In genomic region chrX:11525326-11525725, GRCm38 (mm10) we compare ENCODE assay signal across 18 mouse cellular contexts.
DNase-seq lines count a peak whose midpoint lies in the region; ATAC-seq and TF ChIP-seq lines count a peak whose summit lies in the region.
"Had no signal": no experiment of that assay in that cellular context is flagged by ENCODE, and none has a peak within 500 bp of the region (broad histone marks: within the 10 kb centered on the region; RNA-seq: fewer than 3 reads in every experiment).

No protein-coding gene starts in this region.

- no peak overlapping the region for H3K4me3 ChIP-seq in embryonic facial prominence, embryonic 14.5 days (ENCODE audit: low read depth, low read length)
- H3K4me3 ChIP-seq in embryonic facial prominence, embryonic 10.5 days = no peak overlapping the region
- H3K4me3 ChIP-seq in kidney, embryonic 15.5 days (replicated peaks) = no peak overlapping the region
- H3K4me3 ChIP-seq in limb, embryonic 14.5 days (replicated peaks; ENCODE audit: low read length) = no peak overlapping the region
- H3K4me3 ChIP-seq in limb, embryonic 10.5 days = no peak overlapping the region
- no peak overlapping the region for H3K4me3 ChIP-seq in neural tube, embryonic 15.5 days (replicated peaks)
- H3K4me3 ChIP-seq: forebrain, embryonic 13.5 days; midbrain, embryonic 10.5 days; stomach, embryonic 15.5 days had no signal

- TF ChIP-seq POLR2A in limb, embryonic 14.5 days (IDR thresholded peaks at IDR 0.05; ENCODE audit: borderline replicate concordance, extremely low read depth, insufficient read depth, insufficient read length) = no peak

- H3K27me3 ChIP-seq in embryonic facial prominence, embryonic 14.5 days (replicated peaks; ENCODE audit: control insufficient read depth, insufficient read depth, low read length) = no peaks in the 10 kb centered on the region; the same call in 1 of the 2 replicates
- H3K27me3 ChIP-seq in embryonic facial prominence, embryonic 10.5 days (replicated peaks; ENCODE audit: low read depth, poor library complexity, severe bottlenecking) = peaks cover 95% of the 10 kb centered on the region
- H3K27me3 ChIP-seq in kidney, embryonic 15.5 days = peaks cover 32% of the 10 kb centered on the region; the same call in 1 of the 2 replicates
- no peaks in the 10 kb centered on the region for H3K27me3 ChIP-seq in limb, embryonic 14.5 days (ENCODE audit: control insufficient read depth, insufficient read depth, low read length)
- H3K27me3 ChIP-seq in limb, embryonic 10.5 days (ENCODE audit: low read depth, poor library complexity, severe bottlenecking) = peaks cover 98% of the 10 kb centered on the region
- 0 out of 2 replicates have a peak, but pooled peaks cover 2% of the 10 kb centered on the region for H3K27me3 ChIP-seq in neural tube, embryonic 15.5 days (replicated peaks)
- H3K27me3 ChIP-seq: stomach, embryonic 15.5 days had no signal

- no peak overlapping the region for H3K27ac ChIP-seq in embryonic facial prominence, embryonic 14.5 days (replicated peaks; ENCODE audit: low read depth, low read length)
- no peak overlapping the region for H3K27ac ChIP-seq in embryonic facial prominence, embryonic 10.5 days (replicated peaks)
- H3K27ac ChIP-seq in kidney, embryonic 15.5 days = peak overlapping the region; percentile 71
- no peak overlapping the region for H3K27ac ChIP-seq in limb, embryonic 14.5 days (replicated peaks; ENCODE audit: low read depth, low read length)
- H3K27ac ChIP-seq in limb, embryonic 10.5 days = no peak overlapping the region
- H3K27ac ChIP-seq in neural tube, embryonic 15.5 days (replicated peaks) = no peak overlapping the region
- H3K27ac ChIP-seq: forebrain, embryonic 13.5 days; midbrain, embryonic 10.5 days; stomach, embryonic 15.5 days had no signal

- H3K36me3 ChIP-seq in embryonic facial prominence, embryonic 14.5 days (ENCODE audit: control insufficient read depth, insufficient read depth, low read length) = no peaks in the 10 kb centered on the region
- no peaks in the 10 kb centered on the region for H3K36me3 ChIP-seq in embryonic facial prominence, embryonic 10.5 days (replicated peaks)
- H3K36me3 ChIP-seq in kidney, embryonic 15.5 days = no peaks in the 10 kb centered on the region
- H3K36me3 ChIP-seq in limb, embryonic 14.5 days (ENCODE audit: control insufficient read depth, insufficient read depth, low read length) = no peaks in the 10 kb centered on the region
- H3K36me3 ChIP-seq in limb, embryonic 10.5 days = no peaks in the 10 kb centered on the region
- no peaks in the 10 kb centered on the region for H3K36me3 ChIP-seq in neural tube, embryonic 15.5 days
- H3K36me3 ChIP-seq: midbrain, embryonic 10.5 days; stomach, embryonic 15.5 days had no signal

- no peak for ATAC-seq in embryonic facial prominence, embryonic 14.5 days (ENCODE audit: low read depth)
- ATAC-seq in kidney, embryonic 15.5 days (replicated peaks; ENCODE audit: low FRiP score) = no peak
- ATAC-seq in limb, embryonic 14.5 days (ENCODE audit: low FRiP score, low read depth) = no peak
- ATAC-seq in neural tube, embryonic 15.5 days (ENCODE audit: low FRiP score) = no peak
- ATAC-seq in erythroid progenitor cell, adult 5-6 weeks (replicated peaks; ENCODE audit: low FRiP score, poor library complexity, severe bottlenecking) = no peak
- ATAC-seq: CD4-positive, CD25-positive, alpha-beta regulatory T cell, adult 4 months; forebrain, embryonic 13.5 days had no signal

- no peak overlapping the region for H3K9ac ChIP-seq in embryonic facial prominence, embryonic 14.5 days (ENCODE audit: low read depth, low read length)
- no peak overlapping the region for H3K9ac ChIP-seq in kidney, embryonic 15.5 days
- no peak overlapping the region for H3K9ac ChIP-seq in limb, embryonic 14.5 days (ENCODE audit: low read depth, low read length, severe bottlenecking)
- no peak overlapping the region for H3K9ac ChIP-seq in neural tube, embryonic 15.5 days (replicated peaks)
- H3K9ac ChIP-seq: forebrain, embryonic 13.5 days; stomach, embryonic 15.5 days had no signal

- DNase-seq in embryonic facial prominence, embryonic 14.5 days (ENCODE audit: low spot score) = peak; percentile 4
- no peak for DNase-seq in embryonic facial prominence, embryonic 10.5 days (ENCODE audit: low spot score)
- no peak for DNase-seq in kidney, postnatal 36 days
- DNase-seq in limb, embryonic 14.5 days (ENCODE audit: low spot score) = peak; percentile 14
- no peak for DNase-seq in limb, embryonic 10.5 days (ENCODE audit: low spot score)
- DNase-seq: adrenal gland, adult 2 months; embryo, embryonic 11 days; heart, adult 18-20 months; lung, adult 2 months; lung, postnatal 4 days; thymus, postnatal 14 days had no signal

- no peaks in the 10 kb centered on the region for H3K9me3 ChIP-seq in embryonic facial prominence, embryonic 14.5 days (ENCODE audit: control insufficient read depth, low read length)
- H3K9me3 ChIP-seq in embryonic facial prominence, embryonic 10.5 days = no peaks in the 10 kb centered on the region
- no peaks in the 10 kb centered on the region for H3K9me3 ChIP-seq in kidney, embryonic 15.5 days (replicated peaks)
- no peaks in the 10 kb centered on the region for H3K9me3 ChIP-seq in limb, embryonic 14.5 days (ENCODE audit: control insufficient read depth, low read length)
- no peaks in the 10 kb centered on the region for H3K9me3 ChIP-seq in limb, embryonic 10.5 days (replicated peaks)
- no peaks in the 10 kb centered on the region for H3K9me3 ChIP-seq in neural tube, embryonic 15.5 days (replicated peaks)
- H3K9me3 ChIP-seq: forebrain, embryonic 13.5 days; midbrain, embryonic 10.5 days; stomach, embryonic 15.5 days had no signal

- WGBS in embryonic facial prominence, embryonic 14.5 days = 56% methylated on average over 8 of the region's 8 CpGs
- WGBS in embryonic facial prominence, embryonic 10.5 days = 80% methylated on average over 8 of the region's 8 CpGs
- WGBS in kidney, embryonic 15.5 days = 25% methylated on average over 8 of the region's 8 CpGs
- 59% methylated on average over 8 of the region's 8 CpGs for WGBS in limb, embryonic 14.5 days
- WGBS in limb, embryonic 10.5 days = 59% methylated on average over 8 of the region's 8 CpGs
- WGBS in neural tube, embryonic 15.5 days = 43% methylated on average over 8 of the region's 8 CpGs

- no peak overlapping the region for H3K4me2 ChIP-seq in embryonic facial prominence, embryonic 14.5 days (ENCODE audit: low read depth, low read length)
- H3K4me2 ChIP-seq in kidney, embryonic 15.5 days = peak overlapping the region; percentile 40
- H3K4me2 ChIP-seq in limb, embryonic 14.5 days (replicated peaks; ENCODE audit: low read depth, low read length, severe bottlenecking) = no peak overlapping the region
- peak overlapping the region; percentile 6; the same call in 1 of the 2 replicates for H3K4me2 ChIP-seq in neural tube, embryonic 15.5 days
- H3K4me2 ChIP-seq: forebrain, embryonic 13.5 days had no signal

- H3K4me1 ChIP-seq in embryonic facial prominence, embryonic 14.5 days (ENCODE audit: control insufficient read depth, insufficient read depth, low read length) = no peaks in the 10 kb centered on the region
- peaks cover 5% of the 10 kb centered on the region; the same call in 1 of the 2 replicates for H3K4me1 ChIP-seq in embryonic facial prominence, embryonic 10.5 days
- peaks cover 12% of the 10 kb centered on the region for H3K4me1 ChIP-seq in kidney, embryonic 15.5 days
- H3K4me1 ChIP-seq in limb, embryonic 14.5 days (ENCODE audit: control insufficient read depth, insufficient read depth, low read length) = no peaks in the 10 kb centered on the region
- H3K4me1 ChIP-seq in limb, embryonic 10.5 days = 0 out of 2 replicates have a peak, but pooled peaks cover 8% of the 10 kb centered on the region
- H3K4me1 ChIP-seq in neural tube, embryonic 15.5 days = 0 out of 2 replicates have a peak, but pooled peaks cover 8% of the 10 kb centered on the region
- H3K4me1 ChIP-seq: forebrain, embryonic 13.5 days; midbrain, embryonic 10.5 days; stomach, embryonic 15.5 days had no signal

Comparison
In these comparisons a context has a peak if more than half of its experiments do, and no peak if none do; other contexts are left out.
1. DNase-seq: peak in embryonic facial prominence, embryonic 14.5 days (single experiment) and limb, embryonic 14.5 days (single experiment); none in embryonic facial prominence, embryonic 10.5 days (single experiment), kidney, postnatal 36 days (0 of 2) and limb, embryonic 10.5 days (single experiment).
2. H3K4me2 ChIP-seq: peak in kidney, embryonic 15.5 days (single experiment) and neural tube, embryonic 15.5 days (single experiment); none in embryonic facial prominence, embryonic 14.5 days (single experiment) and limb, embryonic 14.5 days (single experiment).